Mouse (Mus musculus) liver, adult 2 months (tissue): Measurements from ENCODE around the gene Mrtfb.

Experiments used
- CTCF ChIP-seq: fragments of 200-500 bp; IDR thresholded peaks from 2 replicates; pipeline ENCODE4 v1.5.1; 2011; ENCODE audit warnings: low read depth, low read length, control low read depth
- POLR2A ChIP-seq: fragments of 200-500 bp; IDR thresholded peaks from 2 replicates; pipeline ENCODE4 v1.6.1; 2011; ENCODE audit warnings: low read length, control low read depth; ENCODE audit not compliant: insufficient read depth; ENCODE audit errors: extremely low read depth

DNA sequence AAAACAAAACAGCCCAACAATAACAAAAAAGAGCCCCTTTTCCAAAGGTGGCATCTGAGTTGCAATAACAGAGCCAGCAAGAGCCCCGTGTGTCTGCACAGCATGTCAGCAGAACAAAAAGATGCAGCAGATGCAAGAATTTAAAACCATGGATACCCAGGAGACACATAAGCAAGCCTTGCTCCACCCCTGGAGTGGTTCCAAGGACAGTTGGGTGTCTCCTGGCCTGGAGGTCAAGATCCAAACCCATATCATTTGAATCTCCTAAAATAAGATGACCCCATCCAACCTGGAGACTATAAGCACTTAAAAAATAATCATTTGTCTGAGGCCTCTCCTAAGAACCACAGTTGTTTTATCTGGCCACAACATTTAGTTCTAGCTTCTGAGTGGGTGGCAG is 203.8 kb downstream of the Mrtfb start:
- TF ChIP-seq CTCF = no peak
- no peak for TF ChIP-seq POLR2A
